Mouse (Mus musculus) heart, adult 8-10 months (tissue): ENCODE measurements around the gene Robo2. TPM values are rescaled to one million over a fixed set of nuclear protein-coding genes. Genes with fewer than 3 reads are reported as not detected.
A peak's percentile ranks its signal among the peaks of the same experiment; 100 is the strongest.

Experiments
- DNase-seq: peaks from one replicate; pipeline ENCODE4 v3.0.0; 2022; ENCODE audit warnings: low spot score
- total RNA-seq, 4 experiments: library from RNA; stranded (reverse); gene quantifications; 2 replicates each; pipeline ENCODE4 v1.2.4; 2022

The Robo2 gene
- total RNA-seq, 4 experiments from 2014 or later, result 0.95 to 3.1 (median 1.2) TPM

GRCm38 (mm10) chr16:74321666-74322371, 89.8 kb downstream of the Robo2 start:
- no peak for DNase-seq

GRCm38 (mm10) chr16:74316150-74316549, 95.5 kb downstream of the Robo2 start:
- DNase-seq, result no peak

GRCm38 (mm10) chr16:74313222-74313621, 98.4 kb downstream of the Robo2 start:
- DNase-seq, result no peak

- no peak for DNase-seq
Measured at GRCm38 (mm10) chr16:74307543-74307887, 104.1 kb downstream of the Robo2 start.

GRCm38 (mm10) chr16:74306876-74307542, 104.6 kb downstream of the Robo2 start:
- no peak for DNase-seq

- no peak for DNase-seq
Measured at GRCm38 (mm10) chr16:74287878-74288277, 123.7 kb downstream of the Robo2 start.

- no peak for DNase-seq
Measured at GRCm38 (mm10) chr16:74282549-74282948, 129.1 kb downstream of the Robo2 start.

- no peak for DNase-seq
Measured at GRCm38 (mm10) chr16:74276855-74277573, 134.6 kb downstream of the Robo2 start.

GRCm38 (mm10) chr16:74274596-74274995, 137.0 kb downstream of the Robo2 start:
- no peak for DNase-seq

- DNase-seq, result no peak
Measured at GRCm38 (mm10) chr16:74272993-74273392, 138.6 kb downstream of the Robo2 start.

- no peak for DNase-seq
Measured at GRCm38 (mm10) chr16:74258241-74258640, 153.4 kb downstream of the Robo2 start.

GRCm38 (mm10) chr16:74244452-74244851, 167.2 kb downstream of the Robo2 start:
- DNase-seq, result no peak

- DNase-seq, result no peak
Measured at GRCm38 (mm10) chr16:74241534-74241933, 170.1 kb downstream of the Robo2 start.

GRCm38 (mm10) chr16:74237411-74237930, 174.2 kb downstream of the Robo2 start:
- no peak for DNase-seq

- no peak for DNase-seq
Measured at GRCm38 (mm10) chr16:74234393-74235059, 177.1 kb downstream of the Robo2 start.

- DNase-seq, result no peak
Measured at GRCm38 (mm10) chr16:74233596-74233995, 178.0 kb downstream of the Robo2 start.

- peak; percentile 3 for DNase-seq
Measured at GRCm38 (mm10) chr16:74227285-74227684, 184.3 kb downstream of the Robo2 start.

GRCm38 (mm10) chr16:74225423-74226272, 186.0 kb downstream of the Robo2 start:
- DNase-seq, result no peak

- no peak for DNase-seq
Measured at GRCm38 (mm10) chr16:74222501-74222900, 189.1 kb downstream of the Robo2 start.

GRCm38 (mm10) chr16:74216879-74217415, 194.7 kb downstream of the Robo2 start:
- DNase-seq, result no peak

GRCm38 (mm10) chr16:74215791-74216190, 195.8 kb downstream of the Robo2 start:
- DNase-seq, result no peak
